Comparison of ENCODE assay signal across 16 mouse cellular contexts in the genomic region with DNA sequence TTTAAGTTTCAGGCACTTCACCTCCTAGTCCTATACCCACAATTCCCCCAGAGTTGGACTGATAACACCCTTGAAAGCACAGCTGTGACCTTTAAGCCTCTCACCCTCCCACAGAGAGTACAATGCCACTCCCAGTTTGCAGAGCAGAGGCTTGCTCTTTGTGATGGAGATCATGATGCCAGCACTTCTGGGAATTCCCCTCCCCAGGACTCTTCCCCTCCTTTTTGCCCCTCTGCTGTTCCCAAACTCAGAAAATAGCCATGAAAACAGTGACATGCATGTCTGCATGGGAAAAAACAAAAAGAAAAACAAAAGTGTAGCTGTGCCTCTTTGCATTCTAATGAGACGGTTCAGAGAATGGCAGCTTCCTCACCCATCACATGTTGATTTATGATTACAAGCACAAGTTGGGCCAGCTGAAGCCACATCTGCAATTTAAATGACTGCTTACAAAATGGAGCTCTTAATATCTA.
DNase-seq lines count a peak whose midpoint lies in the region; ATAC-seq and TF ChIP-seq lines count a peak whose summit lies in the region.
"Had no signal": no experiment of that assay in that cellular context is flagged by ENCODE, and none has a peak within 500 bp of the region (broad histone marks: within the 10 kb centered on the region; RNA-seq: fewer than 3 reads in every experiment).

No protein-coding gene starts in this region.

- H3K4me2 ChIP-seq in hindbrain, embryonic 12.5 days (replicated peaks): no peak overlapping the region
- H3K4me2 ChIP-seq in neural tube, embryonic 12.5 days (replicated peaks): no peak overlapping the region
- H3K4me2 ChIP-seq: liver, embryonic 12.5 days had no signal

- TF ChIP-seq CTCF in lung, adult 2 months (IDR thresholded peaks at IDR 0.05; ENCODE audit: insufficient read depth, low read length): no peak
- no peak for TF ChIP-seq CTCF in gastrocnemius, adult 2 months (IDR thresholded peaks at IDR 0.05)

- DNase-seq in kidney, adult 9 months: peak; percentile 31
- DNase-seq in kidney, postnatal 25 days: no peak
- peak; percentile 72 for DNase-seq in embryo, embryonic 10 days (ENCODE audit: low spot score)
- no peak for DNase-seq in lung, adult 2 months
- no peak for DNase-seq in gastrocnemius, adult 2 months
- DNase-seq in gastrocnemius, postnatal 10 days: no peak
- DNase-seq: adrenal gland, postnatal 25 days; cerebellum, adult 9-10 months; gastrocnemius, postnatal 36 days; heart, postnatal 10 days; lung, postnatal 4 days; thymus, adult 18-20 months had no signal

- ATAC-seq in hindbrain, embryonic 12.5 days (ENCODE audit: low FRiP score): peak; percentile 96
- peak; percentile 95 for ATAC-seq in neural tube, embryonic 12.5 days (ENCODE audit: low FRiP score, low read depth)
- ATAC-seq: liver, embryonic 12.5 days; Patski had no signal

- intact Hi-C loops in gastrocnemius, adult 2 months (cut with DNase I): no loop called here

- no peaks in the 10 kb centered on the region for H3K36me3 ChIP-seq in hindbrain, embryonic 12.5 days
- no peaks in the 10 kb centered on the region for H3K36me3 ChIP-seq in neural tube, embryonic 12.5 days
- H3K36me3 ChIP-seq: liver, embryonic 12.5 days had no signal

- no peak overlapping the region for H3K4me3 ChIP-seq in hindbrain, embryonic 12.5 days
- H3K4me3 ChIP-seq in neural tube, embryonic 12.5 days: no peak overlapping the region
- H3K4me3 ChIP-seq in lung, adult 2 months (replicated peaks; ENCODE audit: extremely low read depth, low read depth, low read length): no peak overlapping the region
- H3K4me3 ChIP-seq in gastrocnemius, adult 2 months: no peak overlapping the region
- H3K4me3 ChIP-seq: liver, embryonic 12.5 days had no signal

- peaks cover 13% of the 10 kb centered on the region for H3K4me1 ChIP-seq in hindbrain, embryonic 12.5 days
- H3K4me1 ChIP-seq in neural tube, embryonic 12.5 days: peaks cover 10% of the 10 kb centered on the region
- H3K4me1 ChIP-seq in lung, adult 2 months (ENCODE audit: control insufficient read depth, insufficient read depth, low read length): no peaks in the 10 kb centered on the region
- H3K4me1 ChIP-seq: liver, embryonic 12.5 days had no signal

- WGBS in hindbrain, embryonic 12.5 days: 20% methylated on average over 1 of the region's 1 CpGs
- WGBS in neural tube, embryonic 12.5 days: 6% methylated on average over 1 of the region's 1 CpGs
- WGBS in lung, adult 2 months: 63% methylated on average over 1 of the region's 1 CpGs

- no peak for TF ChIP-seq POLR2A in lung, adult 2 months (IDR thresholded peaks at IDR 0.05; ENCODE audit: borderline replicate concordance, extremely low read depth, low read depth, low read length)

- H3K9me3 ChIP-seq in hindbrain, embryonic 12.5 days (replicated peaks): no peaks in the 10 kb centered on the region
- H3K9me3 ChIP-seq in neural tube, embryonic 12.5 days: no peaks in the 10 kb centered on the region
- H3K9me3 ChIP-seq: liver, embryonic 12.5 days had no signal

- no peaks in the 10 kb centered on the region for H3K27me3 ChIP-seq in hindbrain, embryonic 12.5 days
- no peaks in the 10 kb centered on the region for H3K27me3 ChIP-seq in neural tube, embryonic 12.5 days (replicated peaks)
- H3K27me3 ChIP-seq: liver, embryonic 12.5 days had no signal

- peak overlapping the region; percentile 32; the same call in 1 of the 2 replicates for H3K27ac ChIP-seq in hindbrain, embryonic 12.5 days
- 0 out of 2 replicates have a peak overlapping the region, but pooled peaks have one; percentile 42 for H3K27ac ChIP-seq in neural tube, embryonic 12.5 days
- H3K27ac ChIP-seq in gastrocnemius, adult 2 months: no peak overlapping the region
- H3K27ac ChIP-seq: liver, embryonic 12.5 days had no signal

- H3K9ac ChIP-seq in hindbrain, embryonic 12.5 days: no peak overlapping the region
- H3K9ac ChIP-seq in neural tube, embryonic 12.5 days: no peak overlapping the region
- H3K9ac ChIP-seq: liver, embryonic 12.5 days had no signal

Comparison
In these comparisons a context has a peak if more than half of its experiments do, and no peak if none do; other contexts are left out.
1. DNase-seq: peak in kidney, adult 9 months (single experiment) and embryo, embryonic 10 days (single experiment); none in kidney, postnatal 25 days (0 of 2), lung, adult 2 months (single experiment), gastrocnemius, adult 2 months (single experiment) and gastrocnemius, postnatal 10 days (single experiment).